Mouse (Mus musculus) limb, embryonic 14.5 days (tissue): ENCODE data around the gene Olah. TPM values are rescaled to one million over a fixed set of nuclear protein-coding genes. Genes with fewer than 3 reads are reported as not detected.

ENCODE experiments used
- ATAC-seq: fragments of 200-750 bp; cut with Nextera tagmentation; 2 replicates; pipeline ENCODE4 v1.8.0; 2017; ENCODE audit warnings: low read depth, moderate number of reproducible peaks, moderate TSS enrichment; ENCODE audit not compliant: low FRiP score
- DNase-seq: peaks from one replicate; pipeline ENCODE4 v3.0.0-alpha.2; 2015; ENCODE audit warnings: low spot score
- H3K27ac ChIP-seq: fragments of 300-500 bp; sonication (generic); replicated peaks from 2 replicates; pipeline ENCODE4 v1.5.1; 2014; ENCODE audit warnings: low read depth, mild to moderate bottlenecking, low read length, moderate library complexity, mixed read lengths
- H3K27me3 ChIP-seq: fragments of 300-500 bp; sonication (generic); 2 replicates; pipeline ENCODE4 v1.6.1; 2014; ENCODE audit warnings: low read length, mixed read lengths; ENCODE audit not compliant: control insufficient read depth, insufficient read depth
- H3K36me3 ChIP-seq: fragments of 300-500 bp; sonication (generic); 2 replicates; pipeline ENCODE4 v1.6.1; 2014; ENCODE audit warnings: mild to moderate bottlenecking, low read length, moderate library complexity, mixed read lengths; ENCODE audit not compliant: control insufficient read depth, insufficient read depth
- H3K4me1 ChIP-seq: fragments of 300-500 bp; sonication (generic); 2 replicates; pipeline ENCODE4 v1.6.1; 2014; ENCODE audit warnings: antibody characterized with exemption, low read length, mixed read lengths; ENCODE audit not compliant: control insufficient read depth, insufficient read depth
- H3K4me2 ChIP-seq: fragments of 300-500 bp; sonication (generic); replicated peaks from 2 replicates; pipeline ENCODE4 v1.6.1; 2014; ENCODE audit warnings: low read depth, mild to moderate bottlenecking, low read length, moderate library complexity; ENCODE audit not compliant: severe bottlenecking
- H3K4me3 ChIP-seq: fragments of 300-500 bp; sonication (generic); replicated peaks from 2 replicates; pipeline ENCODE4 v1.5.1; 2014; ENCODE audit warnings: low read length
- H3K9ac ChIP-seq: fragments of 300-500 bp; sonication (generic); 2 replicates; pipeline ENCODE4 v1.6.1; 2014; ENCODE audit warnings: mild to moderate bottlenecking, low read depth, low read length, moderate library complexity; ENCODE audit not compliant: severe bottlenecking
- H3K9me3 ChIP-seq: fragments of 300-500 bp; sonication (generic); 2 replicates; pipeline ENCODE4 v1.6.1; 2016; ENCODE audit warnings: low read length; ENCODE audit not compliant: control insufficient read depth
- POLR2A ChIP-seq: fragments of 200-500 bp; IDR thresholded peaks from 2 replicates; pipeline ENCODE4 v1.8.0; 2012; ENCODE audit warnings: inconsistent platforms, mild to moderate bottlenecking, moderate library complexity, borderline replicate concordance; ENCODE audit not compliant: insufficient read depth, insufficient read length; ENCODE audit errors: extremely low read depth
- WGBS: fragments of 180-500 bp; shearing (Covaris S2); extraction: QIAGEN DNeasy Blood & Tissue Kit; methylation state at CpG from one replicate; pipeline ENCODE4 v1.1.7; 2014; 5-methylcytosine and 5-hydroxymethylcytosine counted together
- polyA plus RNA-seq, 2 experiments: library from polyadenylated mRNA; depleted of rRNA in 1 of 2; stranded (reverse) in 1 of 2; unstranded in 1 of 2; fragments of >200 nt; fragmentation: Nextera tagmentation in 1 of 2; extraction: Ambion mirVana in 1 of 2; gene quantifications; 2 replicates each; pipeline versions ENCODE4 v1.2.1 to v1.2.3; 2012 to 2014

The Olah gene
- polyA plus RNA-seq, 2 experiments: 0.10 to 0.12 TPM

GRCm38 (mm10) chr2:3332484-3333242 lies 64.3 kb downstream of the Olah start, which contains the start of gene Rpp38:
TSS of gene Rpp38 (minus strand) at chr2:3332643.
- Histone ChIP-seq H3K27me3 (0 out of 2 replicates have a peak, but pooled peaks cover 12% of the 10 kb centered on the region), H3K4me3 (peak within 1 kb of the TSS; percentile 61), H3K36me3 (peaks cover 14% of the 10 kb centered on the region), H3K9ac (peak within 1 kb of the TSS; percentile 65), H3K4me2 (peak within 1 kb of the TSS; percentile 54), H3K27ac (peak within 1 kb of the TSS; percentile 52), H3K4me1 (0 out of 2 replicates have a peak, but pooled peaks cover 3% of the 10 kb centered on the region), H3K9me3 (no peaks in the 10 kb centered on the region)
- under 1% methylated on average over 45 of the region's 45 CpGs for WGBS
- TF ChIP-seq POLR2A: peak; percentile 37; the same call in 1 of the 2 replicates
- ATAC-seq: peak; percentile 99
- peak; percentile 95 for DNase-seq

GRCm38 (mm10) chr2:3332056-3332455 lies 65.0 kb downstream of the Olah start:
- 0 out of 2 replicates have a peak, but pooled peaks cover 3% of the 10 kb centered on the region for H3K4me1 ChIP-seq
- ATAC-seq (no peak; the same call in 1 of the 2 replicates), DNase-seq (peak; percentile 34)
- H3K4me2 ChIP-seq: peak overlapping the region; percentile 54
- peak overlapping the region; percentile 52 for H3K27ac ChIP-seq
- H3K9me3 ChIP-seq: no peaks in the 10 kb centered on the region
- H3K36me3 ChIP-seq: peaks cover 17% of the 10 kb centered on the region
- WGBS: 3% methylated on average over 14 of the region's 21 CpGs
- 0 out of 2 replicates have a peak, but pooled peaks cover 12% of the 10 kb centered on the region for H3K27me3 ChIP-seq
- TF ChIP-seq POLR2A: no peak
- H3K4me3 ChIP-seq: peak overlapping the region; percentile 61
- peak overlapping the region; percentile 65 for H3K9ac ChIP-seq

- Histone ChIP-seq H3K9ac (no peak overlapping the region), H3K36me3 (peaks cover 24% of the 10 kb centered on the region), H3K4me3 (peak overlapping the region; percentile 61), H3K4me1 (0 out of 2 replicates have a peak, but pooled peaks cover 3% of the 10 kb centered on the region), H3K27me3 (0 out of 2 replicates have a peak, but pooled peaks cover 11% of the 10 kb centered on the region), H3K27ac (no peak overlapping the region), H3K4me2 (peak overlapping the region; percentile 54), H3K9me3 (no peaks in the 10 kb centered on the region)
- ATAC-seq: no peak
- no peak for DNase-seq
- no peak for TF ChIP-seq POLR2A
- 75% methylated on average over 5 of the region's 5 CpGs for whole genome bisulfite sequencing
These were observed 65.8 kb downstream of the Olah start for GRCm38 (mm10) chr2:3331071-3331703.

- ATAC-seq (no peak), DNase-seq (no peak)
- Histone ChIP-seq H3K27me3 (no peaks in the 10 kb centered on the region), H3K36me3 (peaks cover 57% of the 10 kb centered on the region), H3K9me3 (no peaks in the 10 kb centered on the region; the same call in 1 of the 2 replicates), H3K27ac (no peak overlapping the region), H3K9ac (no peak overlapping the region), H3K4me3 (no peak overlapping the region), H3K4me1 (0 out of 2 replicates have a peak, but pooled peaks cover 3% of the 10 kb centered on the region), H3K4me2 (no peak overlapping the region)
- 68% methylated on average over 1 of the region's 1 CpGs for WGBS
- TF ChIP-seq POLR2A: no peak
These were observed 69.7 kb downstream of the Olah start for GRCm38 (mm10) chr2:3327351-3327750.

GRCm38 (mm10) chr2:3326547-3326946 lies 70.5 kb downstream of the Olah start:
- no peak for ATAC-seq
- H3K27me3 ChIP-seq: no peaks in the 10 kb centered on the region
- H3K36me3 ChIP-seq: peaks cover 61% of the 10 kb centered on the region
- no peak overlapping the region for H3K9ac ChIP-seq
- H3K27ac ChIP-seq: no peak overlapping the region
- no peaks in the 10 kb centered on the region; the same call in 1 of the 2 replicates for H3K9me3 ChIP-seq
- TF ChIP-seq POLR2A: no peak
- 81% methylated on average over 1 of the region's 1 CpGs for WGBS
- no peak overlapping the region for H3K4me3 ChIP-seq
- no peak overlapping the region for H3K4me2 ChIP-seq
- DNase-seq: no peak
- 0 out of 2 replicates have a peak, but pooled peaks cover 3% of the 10 kb centered on the region for H3K4me1 ChIP-seq
